Mouse (Mus musculus) G1E (cell line): ENCODE results near the gene March4. TPM values are rescaled to one million over a fixed set of nuclear protein-coding genes. Genes with fewer than 3 reads are reported as not detected.

Experiments used
- ATAC-seq: 2 replicates; pipeline ENCODE4 v1.8.0; 2016; ENCODE audit warnings: mild to moderate bottlenecking; ENCODE audit not compliant: insufficient number of reproducible peaks, poor library complexity, low FRiP score, severe bottlenecking; ENCODE audit errors: extremely low read depth
- DNase-seq: peaks from one replicate; pipeline ENCODE4 v3.0.0; 2012; ENCODE audit warnings: low spot score
- H3K27me3 ChIP-seq: 2 replicates; pipeline ENCODE4 v1.6.1; 2012; ENCODE audit warnings: mild to moderate bottlenecking, low read length, inconsistent platforms; ENCODE audit not compliant: insufficient read depth
- H3K36me3 ChIP-seq: replicated peaks from 2 replicates; pipeline ENCODE3; 2012; ENCODE audit warnings: mild to moderate bottlenecking, inconsistent platforms
- H3K4me1 ChIP-seq: 2 replicates; pipeline ENCODE4 v1.6.1; 2012; ENCODE audit warnings: low read depth, low read length, inconsistent platforms, mixed read lengths; ENCODE audit not compliant: insufficient read depth
- H3K4me3 ChIP-seq: 2 replicates; pipeline ENCODE4 v1.5.1; 2012; ENCODE audit warnings: low read depth, mild to moderate bottlenecking, inconsistent platforms, low read length, moderate library complexity, mixed read lengths
- H3K9me3 ChIP-seq: replicated peaks from 2 replicates; pipeline ENCODE4 v1.6.1; 2012; ENCODE audit warnings: inconsistent platforms
- CTCF ChIP-seq: IDR thresholded peaks from 2 replicates; pipeline ENCODE4 v1.5.1; 2012; ENCODE audit warnings: low read depth, low read length, inconsistent platforms, mixed read lengths
- GATA1 ChIP-seq: IDR thresholded peaks from 2 replicates; pipeline ENCODE4 v1.6.1; 2012; ENCODE audit warnings: borderline replicate concordance, low read length, inconsistent platforms, mixed read lengths
- GATA2 ChIP-seq: IDR thresholded peaks from 2 replicates; pipeline ENCODE4 v1.6.1; 2012; ENCODE audit warnings: low read depth, low read length, inconsistent platforms, borderline replicate concordance
- POLR2AphosphoS5 ChIP-seq: IDR thresholded peaks from 2 replicates; pipeline ENCODE4 v1.6.1; 2012; ENCODE audit warnings: low read depth, low read length, inconsistent platforms; ENCODE audit not compliant: insufficient replicate concordance
- TAL1 ChIP-seq: conservative IDR thresholded peaks from 2 replicates; pipeline ENCODE4 v1.6.1; 2012; ENCODE audit warnings: low read depth, low read length, inconsistent platforms, mixed read lengths
- polyA plus RNA-seq: library from polyadenylated mRNA; stranded (reverse); fragments of >175 nt; gene quantifications from 2 replicates; pipeline ENCODE4 v1.2.3, GENCODE M21; 2012
- total RNA-seq, 2 experiments: library from RNA; stranded (forward) in 1 of 2; stranded (reverse) in 1 of 2; fragments of 200-1000 nt in 1 of 2; fragments of >200 nt in 1 of 2; fragmentation: Nextera tagmentation in 1 of 2; gene quantifications; 2 replicates each; pipeline ENCODE4 v1.2.3; 2014 to 2017

Gene March4
- total and polyA plus RNA-seq, 3 experiments, result 0.05 TPM; not detected in 2

- H3K4me1 ChIP-seq, result no peaks in the 10 kb centered on the region
- ATAC-seq (no peak), DNase-seq (no peak)
- no peak overlapping the region for H3K4me3 ChIP-seq
- TF ChIP-seq TAL1, result no peak
- TF ChIP-seq GATA1, result no peak
- TF ChIP-seq GATA2, result no peak
- TF ChIP-seq POLR2AphosphoS5, result no peak
- no peak for TF ChIP-seq CTCF
- peaks cover 20% of the 10 kb centered on the region for H3K36me3 ChIP-seq
- no peaks in the 10 kb centered on the region for H3K9me3 ChIP-seq
- H3K27me3 ChIP-seq, result no peaks in the 10 kb centered on the region
Observed at GRCm38 (mm10) chr1:72400616-72401015, 136.1 kb downstream of the March4 start.

- ATAC-seq (no peak), DNase-seq (no peak)
- Histone ChIP-seq H3K4me1 (no peaks in the 10 kb centered on the region), H3K36me3 (peaks cover 28% of the 10 kb centered on the region), H3K27me3 (no peaks in the 10 kb centered on the region), H3K9me3 (no peaks in the 10 kb centered on the region), H3K4me3 (no peak overlapping the region)
- TF ChIP-seq TAL1 (no peak), GATA2 (no peak), POLR2AphosphoS5 (no peak), GATA1 (no peak), CTCF (no peak)
Observed at GRCm38 (mm10) chr1:72399720-72400401, 136.9 kb downstream of the March4 start.

GRCm38 (mm10) chr1:72390420-72390819 lies 146.3 kb downstream of the March4 start:
- Histone ChIP-seq H3K27me3 (no peaks in the 10 kb centered on the region), H3K36me3 (peaks cover 83% of the 10 kb centered on the region), H3K4me3 (no peak overlapping the region), H3K4me1 (no peaks in the 10 kb centered on the region), H3K9me3 (no peaks in the 10 kb centered on the region)
- TF ChIP-seq GATA1, result no peak
- DNase-seq (no peak), ATAC-seq (no peak)

GRCm38 (mm10) chr1:72383651-72384050 lies 153.1 kb downstream of the March4 start:
- ATAC-seq, result no peak
- peaks cover 85% of the 10 kb centered on the region for H3K36me3 ChIP-seq

GRCm38 (mm10) chr1:72383056-72383455 lies 153.7 kb downstream of the March4 start:
- no peak for ATAC-seq
- Histone ChIP-seq H3K27me3 (no peaks in the 10 kb centered on the region), H3K9me3 (peaks cover 7% of the 10 kb centered on the region; the same call in 1 of the 2 replicates), H3K4me1 (no peaks in the 10 kb centered on the region), H3K4me3 (no peak overlapping the region), H3K36me3 (peaks cover 87% of the 10 kb centered on the region)
- no peak for DNase-seq
- TF ChIP-seq GATA2 (no peak), POLR2AphosphoS5 (no peak), GATA1 (no peak), TAL1 (no peak), CTCF (no peak)

More at GRCm38 (mm10) chr1:72383651-72384050, 153.1 kb downstream of the March4 start:
- Histone ChIP-seq H3K27me3 (no peaks in the 10 kb centered on the region), H3K9me3 (peaks cover 7% of the 10 kb centered on the region; the same call in 1 of the 2 replicates), H3K4me1 (no peaks in the 10 kb centered on the region), H3K4me3 (no peak overlapping the region)
- no peak for DNase-seq
- TF ChIP-seq POLR2AphosphoS5 (no peak), GATA1 (no peak), TAL1 (no peak), GATA2 (no peak), CTCF (no peak)

- ATAC-seq (no peak), DNase-seq (no peak)
- TF ChIP-seq POLR2AphosphoS5 (no peak), TAL1 (no peak), GATA2 (no peak), GATA1 (no peak), CTCF (no peak)
- Histone ChIP-seq H3K36me3 (peaks cover 82% of the 10 kb centered on the region), H3K27me3 (no peaks in the 10 kb centered on the region), H3K9me3 (peaks cover 7% of the 10 kb centered on the region; the same call in 1 of the 2 replicates), H3K4me3 (no peak overlapping the region), H3K4me1 (no peaks in the 10 kb centered on the region)
Observed at GRCm38 (mm10) chr1:72380544-72380943, 156.2 kb downstream of the March4 start.
